Mouse (Mus musculus) liver, embryonic 15.5 days (tissue): ENCODE results near the gene Dazap2. TPM values are rescaled to one million over a fixed set of nuclear protein-coding genes. Genes with fewer than 3 reads are reported as not detected.
A peak's percentile ranks its signal among the peaks of the same experiment; 100 is the strongest.

Source experiments
- ATAC-seq: fragments of 200-750 bp; cut with Nextera tagmentation; 2 replicates; pipeline ENCODE4 v1.8.0; 2017; ENCODE audit warnings: moderate number of reproducible peaks, mild to moderate bottlenecking, moderate library complexity; ENCODE audit not compliant: insufficient read depth
- H3K27ac ChIP-seq: fragments of 300-500 bp; sonication (generic); replicated peaks from 2 replicates; pipeline ENCODE4 v1.5.1; 2015; ENCODE audit warnings: mild to moderate bottlenecking, inconsistent platforms
- H3K27me3 ChIP-seq: fragments of 300-500 bp; sonication (generic); 2 replicates; pipeline ENCODE4 v1.6.1; 2015; ENCODE audit warnings: mild to moderate bottlenecking, inconsistent platforms
- H3K36me3 ChIP-seq: fragments of 300-500 bp; sonication (generic); replicated peaks from 2 replicates; pipeline ENCODE4 v1.6.1; 2015; ENCODE audit warnings: moderate library complexity, mild to moderate bottlenecking, inconsistent platforms
- H3K4me1 ChIP-seq: fragments of 300-500 bp; sonication (generic); replicated peaks from 2 replicates; pipeline ENCODE4 v1.6.1; 2015; ENCODE audit warnings: inconsistent platforms
- H3K4me2 ChIP-seq: fragments of 300-500 bp; sonication (generic); 2 replicates; pipeline ENCODE4 v1.6.1; 2015; ENCODE audit warnings: moderate library complexity, mild to moderate bottlenecking, inconsistent platforms
- H3K4me3 ChIP-seq: fragments of 300-500 bp; sonication (generic); replicated peaks from 2 replicates; pipeline ENCODE4 v1.5.1; 2015; ENCODE audit warnings: mild to moderate bottlenecking, inconsistent platforms
- H3K9ac ChIP-seq: fragments of 300-500 bp; sonication (generic); 2 replicates; pipeline ENCODE4 v1.6.1; 2015; ENCODE audit warnings: moderate library complexity, mild to moderate bottlenecking, inconsistent platforms
- H3K9me3 ChIP-seq: fragments of 300-500 bp; sonication (generic); replicated peaks from 2 replicates; pipeline ENCODE4 v1.6.1; 2016; ENCODE audit warnings: inconsistent platforms
- WGBS: fragments of 180-500 bp; shearing (Covaris S2); methylation state at CpG from one replicate; pipeline ENCODE4 v1.1.7; 2015; ENCODE audit warnings: mixed read lengths; ENCODE audit not compliant: insufficient replicate concordance; 5-methylcytosine and 5-hydroxymethylcytosine counted together
- polyA plus RNA-seq: library from polyadenylated mRNA; unstranded; fragments of >200 nt; fragmentation: Nextera tagmentation; extraction: Ambion mirVana; gene quantifications from 2 replicates; pipeline ENCODE4 v1.2.1, GENCODE M21; 2015

Gene Dazap2
- polyA plus RNA-seq, 1 experiment from 2014 or later, result 145 TPM

DNA sequence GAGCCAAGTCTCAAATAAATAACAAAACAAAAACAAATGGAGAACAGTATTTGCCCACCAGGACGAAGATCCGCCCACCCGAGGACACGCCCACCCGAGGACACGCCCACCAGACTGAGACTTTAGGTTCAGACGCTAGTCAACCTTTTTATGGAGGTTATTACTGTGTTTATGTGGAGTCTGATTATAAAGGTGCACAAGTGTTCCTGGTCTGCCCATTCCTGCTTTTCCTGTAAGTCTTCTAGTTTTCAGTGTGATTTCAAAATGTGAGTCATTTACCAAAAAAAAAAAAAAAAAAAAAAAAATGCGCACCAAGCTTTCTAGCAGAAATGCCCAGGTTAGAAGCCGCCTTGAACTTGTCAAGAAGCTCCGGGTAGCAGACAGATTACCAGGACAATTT, 12.1 kb downstream of the Dazap2 start:
- Histone ChIP-seq H3K4me2 (no peak overlapping the region), H3K36me3 (no peaks in the 10 kb centered on the region), H3K9ac (no peak overlapping the region)

DNA sequence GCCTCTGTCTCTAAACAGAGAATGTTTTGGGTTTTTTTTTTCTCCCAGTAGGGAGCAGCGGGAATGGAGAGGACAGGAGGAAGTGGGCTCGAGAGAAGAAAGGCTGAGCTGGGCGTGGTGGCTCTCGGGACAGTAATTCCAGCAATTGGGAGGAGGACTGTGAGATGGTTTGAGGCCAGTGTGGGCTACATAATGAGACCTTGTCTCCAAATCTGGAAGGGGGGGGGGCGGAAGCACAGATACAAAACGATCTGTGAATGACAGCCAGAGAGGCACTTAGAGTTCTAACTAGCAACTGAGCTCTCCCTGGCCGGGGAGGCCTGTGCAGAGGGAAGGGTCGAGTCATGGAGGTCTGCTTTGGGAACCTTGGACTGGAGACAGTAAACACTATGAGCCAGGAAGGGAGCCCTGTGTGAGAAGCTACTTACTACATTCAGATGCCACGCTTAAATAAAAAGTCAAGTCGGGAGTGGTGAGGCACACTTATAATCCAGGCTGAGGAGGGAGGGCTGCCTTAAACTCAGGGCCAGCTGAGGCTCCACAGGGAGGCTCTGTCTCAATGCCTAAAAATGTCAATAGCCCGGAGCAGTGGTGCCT, 12.7 kb downstream of the Dazap2 start:
- Histone ChIP-seq H3K4me3 (no peak overlapping the region), H3K36me3 (no peaks in the 10 kb centered on the region), H3K4me2 (no peak overlapping the region), H3K4me1 (peaks cover 47% of the 10 kb centered on the region), H3K27me3 (no peaks in the 10 kb centered on the region), H3K9ac (no peak overlapping the region), H3K9me3 (no peaks in the 10 kb centered on the region), H3K27ac (no peak overlapping the region)
- 31% methylated on average over 11 of the region's 11 CpGs for WGBS
- no peak for ATAC-seq

More for the DNA sequence above, 12.1 kb downstream of the Dazap2 start:
- H3K4me1 ChIP-seq, result peaks cover 43% of the 10 kb centered on the region
- no peak overlapping the region for H3K27ac ChIP-seq
- no peaks in the 10 kb centered on the region for H3K9me3 ChIP-seq
- 26% methylated on average over 10 of the region's 10 CpGs for WGBS
- H3K4me3 ChIP-seq, result no peak overlapping the region
- H3K27me3 ChIP-seq, result no peaks in the 10 kb centered on the region
- no peak for ATAC-seq

DNA sequence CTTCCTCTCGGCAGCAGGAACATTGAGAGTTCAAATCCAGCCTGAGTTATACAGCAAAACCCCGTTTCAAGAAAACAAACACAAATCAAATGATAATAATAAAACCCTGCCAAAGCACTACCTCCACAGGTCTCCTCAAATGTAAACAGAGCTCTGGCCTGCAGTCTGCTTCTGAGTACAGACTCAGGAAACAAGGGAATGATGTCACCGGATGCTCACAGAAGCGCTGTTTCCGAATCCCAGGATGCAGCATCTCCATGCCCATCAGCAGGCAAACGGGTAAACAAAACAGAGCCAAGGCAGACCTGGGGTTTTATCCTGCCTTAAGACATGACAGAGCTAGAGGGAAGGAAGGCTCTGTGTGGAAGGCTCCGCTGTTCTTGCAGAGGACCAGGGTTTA, 13.6 kb downstream of the Dazap2 start:
- H3K9me3 ChIP-seq, result no peaks in the 10 kb centered on the region
- ATAC-seq, result no peak
- WGBS, result 41% methylated on average over 7 of the region's 7 CpGs
- H3K4me1 ChIP-seq, result peaks cover 43% of the 10 kb centered on the region
- H3K27ac ChIP-seq, result no peak overlapping the region
- no peak overlapping the region for H3K9ac ChIP-seq
- H3K4me3 ChIP-seq, result no peak overlapping the region
- H3K36me3 ChIP-seq, result no peaks in the 10 kb centered on the region
- H3K4me2 ChIP-seq, result no peak overlapping the region
- H3K27me3 ChIP-seq, result peaks cover 8% of the 10 kb centered on the region

DNA sequence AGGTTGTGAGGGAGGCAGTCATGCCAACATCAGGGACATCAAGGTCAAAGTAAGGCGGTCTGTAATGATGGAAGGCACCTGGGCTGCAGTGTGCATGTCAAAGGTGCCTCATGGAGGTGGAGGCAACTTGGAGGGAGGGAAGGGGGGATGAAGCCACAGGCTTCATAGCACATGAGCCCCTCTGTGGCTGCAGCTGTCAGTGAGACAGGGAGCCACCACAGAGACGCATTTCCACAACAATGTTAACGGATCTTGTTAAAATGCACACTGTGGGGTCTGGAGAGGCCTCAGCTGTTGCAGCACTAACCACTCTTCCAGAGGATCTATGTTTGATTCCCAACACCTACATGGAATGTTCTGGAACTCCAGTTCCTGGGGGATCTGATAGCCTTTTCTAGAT, 15.0 kb downstream of the Dazap2 start:
- Histone ChIP-seq H3K36me3 (no peaks in the 10 kb centered on the region), H3K27ac (no peak overlapping the region), H3K4me1 (peaks cover 38% of the 10 kb centered on the region), H3K9ac (no peak overlapping the region), H3K4me3 (no peak overlapping the region), H3K4me2 (no peak overlapping the region), H3K27me3 (peaks cover 19% of the 10 kb centered on the region), H3K9me3 (no peaks in the 10 kb centered on the region)
- no peak for ATAC-seq
- 65% methylated on average over 3 of the region's 3 CpGs for WGBS

DNA sequence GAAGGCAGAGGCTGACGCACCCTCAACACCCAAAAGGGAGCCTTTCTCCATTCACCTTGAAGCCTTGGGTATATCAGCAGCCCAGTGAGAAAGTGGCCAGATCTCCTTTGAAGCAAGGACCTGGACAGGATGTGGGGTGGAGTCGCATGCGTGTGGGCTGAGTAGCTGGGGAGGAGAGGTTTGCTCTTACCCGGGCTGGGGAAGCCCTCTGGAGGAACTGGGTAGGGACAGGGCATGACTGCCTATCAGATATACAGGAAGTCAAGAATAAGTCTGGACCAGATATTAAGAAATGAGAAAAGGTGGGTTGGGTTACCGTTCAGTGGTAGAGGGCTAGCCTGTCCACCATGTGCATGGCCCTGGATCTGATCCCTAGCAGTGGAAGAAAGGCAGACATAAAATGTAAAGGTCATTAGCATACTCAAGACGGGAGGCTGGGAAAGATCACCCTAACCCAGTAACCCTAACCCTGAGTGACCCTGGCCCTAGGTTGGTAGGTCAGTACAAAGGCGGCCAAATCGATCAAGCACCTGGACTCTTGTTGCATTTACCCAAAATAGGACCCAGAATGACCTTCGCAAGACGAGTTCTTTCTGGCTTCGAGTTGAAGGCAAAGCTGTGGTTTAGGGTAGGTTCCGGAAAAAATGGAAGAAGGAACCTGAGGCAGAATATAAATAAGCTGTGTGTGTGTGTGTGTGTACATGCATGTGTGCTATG, 16.5 kb downstream of the Dazap2 start:
- no peak overlapping the region for H3K4me2 ChIP-seq
- no peaks in the 10 kb centered on the region for H3K36me3 ChIP-seq
- 31% methylated on average over 12 of the region's 12 CpGs for WGBS
- peaks cover 34% of the 10 kb centered on the region for H3K27me3 ChIP-seq
- no peak overlapping the region for H3K27ac ChIP-seq
- H3K4me3 ChIP-seq, result no peak overlapping the region
- H3K9me3 ChIP-seq, result no peaks in the 10 kb centered on the region
- peaks cover 47% of the 10 kb centered on the region for H3K4me1 ChIP-seq
- ATAC-seq, result no peak
- no peak overlapping the region for H3K9ac ChIP-seq

DNA sequence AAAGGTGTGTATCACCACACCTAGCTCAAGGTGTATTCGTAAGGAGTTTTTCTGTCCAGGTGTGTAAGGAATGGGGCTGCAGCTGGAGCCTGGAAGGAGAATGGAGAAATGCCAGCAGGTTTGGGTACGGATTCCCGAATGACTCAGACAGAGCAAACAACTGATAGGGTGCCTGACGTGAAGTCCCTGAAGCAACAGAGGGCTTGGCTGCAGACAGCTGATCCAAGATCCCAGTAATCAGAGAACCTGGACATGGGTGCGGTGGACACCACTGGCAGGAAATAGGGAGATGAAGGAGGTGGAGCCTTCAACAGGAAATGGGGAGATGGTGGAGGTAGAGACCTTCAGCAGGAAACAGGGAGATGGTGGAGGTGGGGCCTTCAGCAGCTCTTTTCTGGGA, 17.2 kb downstream of the Dazap2 start:
- Histone ChIP-seq H3K9ac (no peak overlapping the region), H3K36me3 (no peaks in the 10 kb centered on the region), H3K9me3 (no peaks in the 10 kb centered on the region), H3K4me3 (no peak overlapping the region), H3K4me1 (peaks cover 52% of the 10 kb centered on the region), H3K27me3 (peaks cover 41% of the 10 kb centered on the region), H3K4me2 (no peak overlapping the region), H3K27ac (no peak overlapping the region)
- 56% methylated on average over 5 of the region's 5 CpGs for WGBS
- no peak for ATAC-seq

DNA sequence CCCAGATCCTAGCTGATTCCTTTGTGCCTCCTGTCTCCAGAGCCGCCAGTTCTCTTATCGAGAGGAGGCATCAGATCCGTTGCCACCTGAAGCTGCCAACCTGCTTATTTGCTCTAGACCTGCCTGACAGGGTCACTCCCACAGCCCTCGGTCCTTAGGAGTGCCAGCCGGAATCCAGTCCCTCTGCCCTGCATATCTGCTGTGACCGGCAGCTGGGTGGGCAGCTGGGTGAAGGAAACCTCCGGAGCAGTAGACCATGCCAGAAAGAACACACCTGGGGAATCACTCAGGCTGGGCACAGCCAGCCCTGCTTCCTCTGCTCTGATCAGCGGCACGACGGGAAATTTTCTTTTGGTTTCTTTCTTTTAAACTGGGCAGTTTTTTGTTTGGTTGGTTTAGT, 18.2 kb downstream of the Dazap2 start:
- Histone ChIP-seq H3K36me3 (no peaks in the 10 kb centered on the region), H3K9me3 (no peaks in the 10 kb centered on the region), H3K27me3 (peaks cover 51% of the 10 kb centered on the region), H3K4me1 (peaks cover 45% of the 10 kb centered on the region), H3K4me2 (no peak overlapping the region), H3K4me3 (no peak overlapping the region), H3K27ac (no peak overlapping the region), H3K9ac (no peak overlapping the region)
- WGBS, result 67% methylated on average over 10 of the region's 10 CpGs
- no peak for ATAC-seq

DNA sequence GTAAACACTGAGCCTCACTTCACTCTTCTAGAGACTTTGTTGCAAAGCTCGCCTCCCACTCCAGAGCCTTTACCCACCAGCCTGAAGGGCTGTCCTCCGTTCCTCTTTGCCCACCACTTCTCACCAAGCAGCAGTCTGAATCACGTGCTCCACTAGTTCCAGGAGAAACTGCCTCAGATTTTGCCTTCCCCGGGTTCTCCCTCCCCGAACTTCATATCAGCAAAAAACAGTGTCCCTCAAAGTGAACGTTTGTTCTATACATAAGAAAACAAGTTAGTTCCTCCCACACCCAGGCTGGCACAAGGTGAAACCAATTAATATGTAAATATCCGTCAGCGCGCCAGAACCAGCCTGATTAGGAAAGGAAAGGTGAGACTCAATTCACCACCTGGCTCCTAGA, 20.1 kb downstream of the Dazap2 start:
- Histone ChIP-seq H3K9me3 (no peaks in the 10 kb centered on the region), H3K4me3 (no peak overlapping the region), H3K36me3 (no peaks in the 10 kb centered on the region), H3K9ac (no peak overlapping the region), H3K4me1 (peaks cover 45% of the 10 kb centered on the region), H3K4me2 (0 out of 2 replicates have a peak overlapping the region, but pooled peaks have one; percentile 1), H3K27me3 (peaks cover 60% of the 10 kb centered on the region), H3K27ac (no peak overlapping the region)
- no peak for ATAC-seq
- 10% methylated on average over 9 of the region's 9 CpGs for WGBS

DNA sequence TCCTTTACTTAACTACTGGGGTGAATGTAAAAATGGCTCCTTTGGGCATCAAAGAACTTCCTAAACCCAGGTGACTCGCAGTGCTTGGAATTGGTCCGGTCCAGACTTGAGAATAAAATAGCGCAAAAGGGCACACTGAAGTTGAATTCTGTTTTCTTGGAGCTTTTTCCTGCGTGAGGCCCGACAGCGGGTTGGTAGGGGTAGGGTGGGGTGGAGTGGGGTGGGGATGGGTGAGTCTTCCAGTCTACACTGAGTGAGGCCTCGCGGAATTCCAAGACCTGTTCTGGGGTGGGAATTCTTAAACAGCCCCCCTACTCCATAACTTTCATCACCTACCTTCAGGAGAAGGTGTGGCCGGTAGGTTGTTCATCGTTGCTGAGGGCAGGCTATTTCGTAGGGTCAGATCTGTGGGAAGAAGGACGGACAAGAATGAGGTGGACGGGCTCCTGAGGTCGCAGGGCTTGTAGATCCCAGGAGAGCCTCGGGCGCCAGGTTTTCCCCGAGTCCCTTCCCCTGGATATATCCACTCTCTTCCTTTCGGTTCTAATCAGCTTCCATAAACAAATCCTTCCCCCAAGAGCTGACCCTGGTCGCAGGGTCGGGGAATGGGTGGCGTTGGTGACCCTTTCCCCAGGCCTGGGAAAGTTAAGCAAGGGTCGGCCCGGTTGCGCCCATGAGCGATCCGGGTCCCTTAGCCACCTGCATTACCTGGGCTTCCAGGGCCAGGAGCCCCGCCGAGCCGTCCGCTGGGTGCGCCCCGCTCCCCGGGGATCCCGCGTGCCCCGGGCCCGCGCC, 20.9 kb downstream of the Dazap2 start:
- Histone ChIP-seq H3K4me3 (peak overlapping the region; percentile 59), H3K4me2 (peak overlapping the region; percentile 71), H3K36me3 (no peaks in the 10 kb centered on the region), H3K27ac (peak overlapping the region; percentile 24; the same call in 1 of the 2 replicates), H3K9ac (peak overlapping the region; percentile 35; the same call in 1 of the 2 replicates), H3K4me1 (peaks cover 46% of the 10 kb centered on the region), H3K27me3 (peaks cover 60% of the 10 kb centered on the region), H3K9me3 (no peaks in the 10 kb centered on the region)
- WGBS, result 4% methylated on average over 38 of the region's 38 CpGs
- no peak for ATAC-seq

DNA sequence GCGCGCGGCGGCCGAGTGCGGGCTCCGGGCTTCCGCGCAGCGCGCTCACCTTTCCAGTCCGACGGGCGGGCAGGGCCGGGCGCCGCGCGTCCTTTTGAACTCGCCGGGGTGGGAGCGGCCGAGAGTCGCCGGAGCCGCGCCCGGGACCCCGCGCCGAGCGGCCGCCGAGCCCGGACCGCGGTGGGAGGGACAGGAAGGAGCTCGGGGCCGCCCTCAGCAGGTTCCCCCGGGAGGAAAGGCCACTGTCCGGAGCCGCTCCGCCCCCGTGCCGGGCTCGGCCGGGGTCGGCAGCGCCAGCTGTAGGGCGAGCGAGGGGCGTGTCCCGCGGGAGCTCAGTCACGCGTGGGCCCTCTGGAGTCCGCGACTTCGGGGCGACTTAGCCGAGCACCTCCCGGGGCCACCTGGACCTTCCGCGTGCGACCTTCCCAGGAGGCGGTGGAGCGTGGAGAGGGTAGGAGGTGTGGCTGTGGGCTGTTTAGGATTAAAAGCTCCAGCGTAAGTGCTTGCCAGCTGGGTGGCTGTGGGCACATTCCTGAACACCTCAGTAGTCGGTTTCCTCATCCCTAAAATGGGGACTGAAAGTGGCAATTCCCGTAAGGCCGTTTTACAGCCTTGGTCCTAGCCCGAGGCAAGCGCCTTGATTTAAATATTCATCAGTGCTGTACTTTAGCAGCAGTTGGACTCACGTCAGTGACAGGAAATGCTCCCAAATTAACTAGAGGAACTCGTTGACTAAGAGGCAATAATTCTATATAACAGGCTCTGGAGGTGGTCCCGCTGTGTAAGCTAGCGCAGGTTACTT, 21.8 kb downstream of the Dazap2 start, which contains the start of gene Smagp:
Gene Smagp (minus strand): TSS at position 241 of the 802 bp plus-strand sequence.
- ATAC-seq, result peak; percentile 56
- Histone ChIP-seq H3K27ac (peak within 1 kb of the TSS; percentile 24; the same call in 1 of the 2 replicates), H3K4me1 (peaks cover 37% of the 10 kb centered on the region), H3K9ac (peak within 1 kb of the TSS; percentile 35; the same call in 1 of the 2 replicates), H3K4me2 (peak within 1 kb of the TSS; percentile 71), H3K4me3 (peak within 1 kb of the TSS; percentile 59), H3K9me3 (no peaks in the 10 kb centered on the region), H3K36me3 (no peaks in the 10 kb centered on the region), H3K27me3 (peaks cover 60% of the 10 kb centered on the region)
- WGBS, result under 1% methylated on average over 77 of the region's 77 CpGs
